7 mouse cellular contexts compared by ENCODE assay signal in the genomic region with DNA sequence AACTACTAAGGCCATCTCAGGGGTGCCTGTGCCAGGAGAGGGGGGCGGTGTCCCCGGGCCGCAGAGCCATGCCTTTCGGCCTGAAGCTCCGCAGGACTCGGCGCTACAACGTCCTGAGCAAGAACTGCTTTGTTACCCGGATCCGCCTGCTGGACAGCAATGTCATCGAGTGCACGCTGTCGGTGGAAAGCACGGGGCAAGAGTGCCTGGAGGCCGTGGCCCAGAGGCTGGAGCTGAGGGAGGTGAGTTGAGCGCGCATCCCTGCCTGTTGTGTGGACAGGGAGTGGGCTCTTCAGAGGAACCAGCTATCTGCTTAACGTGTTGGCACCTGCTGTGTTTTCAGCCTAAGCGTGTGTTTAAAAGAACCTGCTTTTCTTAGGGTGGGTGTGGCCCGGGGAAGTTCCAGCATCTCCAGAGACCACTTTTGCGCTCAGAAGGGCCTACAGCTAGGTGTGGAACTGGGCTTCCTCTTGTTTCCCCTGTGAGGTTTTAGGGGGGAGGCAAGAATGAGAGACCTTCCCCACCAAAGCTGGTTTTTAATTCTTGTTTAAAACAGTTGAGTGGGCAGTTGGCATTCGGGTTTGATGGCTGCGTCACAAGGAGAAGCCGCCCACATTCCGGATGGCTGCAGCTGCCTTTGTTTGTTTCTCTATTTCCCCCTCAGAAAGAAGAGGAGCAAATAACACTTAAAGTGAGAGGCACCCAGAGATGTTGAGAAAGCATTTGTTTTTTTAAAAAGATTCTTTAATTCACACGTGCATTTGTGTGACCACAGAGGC. TPM values are rescaled to one million over a fixed set of nuclear protein-coding genes. Genes with fewer than 3 reads are reported as not detected.
A peak's percentile ranks its signal among the peaks of the same experiment; 100 is the strongest.
DNase-seq lines count a peak whose midpoint lies in the region; ATAC-seq and TF ChIP-seq lines count a peak whose summit lies in the region.

No protein-coding gene starts in this region.

- no peak overlapping the region for H3K4me3 ChIP-seq in kidney, embryonic 16.5 days (ENCODE audit: low read length)
- no peak overlapping the region for H3K4me3 ChIP-seq in embryonic facial prominence, embryonic 14.5 days (ENCODE audit: low read depth, low read length)
- H3K4me3 ChIP-seq in left cerebral cortex, adult 2 months = no peak overlapping the region
- H3K4me3 ChIP-seq in neural tube, embryonic 15.5 days (replicated peaks) = no peak overlapping the region

- ATAC-seq in kidney, embryonic 16.5 days (ENCODE audit: low FRiP score, low TSS enrichment) = no peak
- 0 out of 2 replicates have a peak, but pooled peaks have one; percentile 36 for ATAC-seq in embryonic facial prominence, embryonic 14.5 days (ENCODE audit: low read depth)
- no peak for ATAC-seq in neural tube, embryonic 15.5 days (ENCODE audit: low FRiP score)

- WGBS in kidney, embryonic 16.5 days = 55% methylated on average over 26 of the region's 26 CpGs
- WGBS in embryonic facial prominence, embryonic 14.5 days = 62% methylated on average over 26 of the region's 26 CpGs
- WGBS in neural tube, embryonic 15.5 days = 64% methylated on average over 26 of the region's 26 CpGs

- H3K27ac ChIP-seq in kidney, embryonic 16.5 days (ENCODE audit: low read length) = peak overlapping the region; percentile 83
- 0 out of 2 replicates have a peak overlapping the region, but pooled peaks have one; percentile 10 for H3K27ac ChIP-seq in embryonic facial prominence, embryonic 14.5 days (replicated peaks; ENCODE audit: low read depth, low read length)
- peak overlapping the region; percentile 67 for H3K27ac ChIP-seq in left cerebral cortex, adult 2 months
- H3K27ac ChIP-seq in neural tube, embryonic 15.5 days (replicated peaks) = no peak overlapping the region

- H3K27me3 ChIP-seq in kidney, embryonic 16.5 days (ENCODE audit: insufficient read depth, low read length) = no peaks in the 10 kb centered on the region
- H3K27me3 ChIP-seq in embryonic facial prominence, embryonic 14.5 days (replicated peaks; ENCODE audit: control insufficient read depth, insufficient read depth, low read length) = no peaks in the 10 kb centered on the region
- no peaks in the 10 kb centered on the region for H3K27me3 ChIP-seq in neural tube, embryonic 15.5 days (replicated peaks)

- H3K9ac ChIP-seq in kidney, embryonic 16.5 days (replicated peaks; ENCODE audit: low read length) = peak overlapping the region; percentile 29
- peak overlapping the region; percentile 5; the same call in 1 of the 2 replicates for H3K9ac ChIP-seq in embryonic facial prominence, embryonic 14.5 days (ENCODE audit: low read depth, low read length)
- H3K9ac ChIP-seq in neural tube, embryonic 15.5 days (replicated peaks) = no peak overlapping the region

- no peaks in the 10 kb centered on the region for H3K9me3 ChIP-seq in kidney, embryonic 16.5 days (ENCODE audit: low read length)
- no peaks in the 10 kb centered on the region for H3K9me3 ChIP-seq in embryonic facial prominence, embryonic 14.5 days (ENCODE audit: control insufficient read depth, low read length)
- no peaks in the 10 kb centered on the region for H3K9me3 ChIP-seq in neural tube, embryonic 15.5 days (replicated peaks)

- TF ChIP-seq CTCF in left cerebral cortex, adult 2 months (IDR thresholded peaks at IDR 0.05) = no peak

- intact Hi-C loops in left cerebral cortex, adult 2 months (cut with DNase I) = loop anchor here (2.0 kb wide), 1 partner anchor 174 kb away; no protein-coding TSS in a partner anchor

- 0 out of 2 replicates have a peak overlapping the region, but pooled peaks have one; percentile 10 for H3K4me2 ChIP-seq in kidney, embryonic 16.5 days (replicated peaks; ENCODE audit: low read depth, low read length)
- no peak overlapping the region for H3K4me2 ChIP-seq in embryonic facial prominence, embryonic 14.5 days (ENCODE audit: low read depth, low read length)
- H3K4me2 ChIP-seq in neural tube, embryonic 15.5 days = no peak overlapping the region

- peaks cover 95% of the 10 kb centered on the region for H3K4me1 ChIP-seq in kidney, embryonic 16.5 days (ENCODE audit: insufficient read depth, low read length)
- H3K4me1 ChIP-seq in embryonic facial prominence, embryonic 14.5 days (ENCODE audit: control insufficient read depth, insufficient read depth, low read length) = peaks cover 21% of the 10 kb centered on the region
- H3K4me1 ChIP-seq in neural tube, embryonic 15.5 days = peaks cover 27% of the 10 kb centered on the region

- 0 out of 2 replicates have a peak, but pooled peaks cover 4% of the 10 kb centered on the region for H3K36me3 ChIP-seq in kidney, embryonic 16.5 days (ENCODE audit: insufficient read depth, low read length)
- H3K36me3 ChIP-seq in embryonic facial prominence, embryonic 14.5 days (ENCODE audit: control insufficient read depth, insufficient read depth, low read length) = 0 out of 2 replicates have a peak, but pooled peaks cover 11% of the 10 kb centered on the region
- H3K36me3 ChIP-seq in neural tube, embryonic 15.5 days = no peaks in the 10 kb centered on the region

- no peak for DNase-seq in kidney, adult 9 months
- DNase-seq in embryonic facial prominence, embryonic 14.5 days (ENCODE audit: low spot score) = no peak
- peak; percentile 48 to 61 for DNase-seq in left cerebral cortex, adult 2 months (ENCODE audit: extremely low spot score in 1 of 2, low spot score in 2 of 2)
- DNase-seq in right cerebral cortex, postnatal 10 days (ENCODE audit: low spot score in 2 of 2) = peak; percentile 53 to 62
- no peak for DNase-seq in urinary bladder, postnatal 36 days (ENCODE audit: low spot score in 2 of 2)

RNA-seq across cellular contexts. Expression of gene Ptpn14, which starts 58.8 kb away (rescaled TPM):
- 16.1 and 17.0 TPM in 2 replicates for polyA plus RNA-seq in kidney, embryonic 16.5 days (2015; fragmentation: Nextera tagmentation; extraction: Ambion mirVana)
- polyA plus RNA-seq in embryonic facial prominence, embryonic 14.5 days (2014; fragmentation: Nextera tagmentation; extraction: Ambion mirVana) = 12.3 and 12.5 TPM in 2 replicates
- 10 to 100 TPM; 13.2 to 13.9 TPM for total RNA-seq in left cerebral cortex, adult 2 months (2021)
- polyA plus RNA-seq in neural tube, embryonic 15.5 days (2015; fragmentation: Nextera tagmentation; extraction: Ambion mirVana) = 1.4 and 4.8 TPM in 2 replicates

Comparison
In these comparisons a context has a peak if more than half of its experiments do, and no peak if none do; other contexts are left out.
1. DNase-seq: peak in left cerebral cortex, adult 2 months (2 of 2) and right cerebral cortex, postnatal 10 days (2 of 2); none in kidney, adult 9 months (single experiment), embryonic facial prominence, embryonic 14.5 days (single experiment) and urinary bladder, postnatal 36 days (0 of 2).